Mouse (Mus musculus) right cerebral cortex, postnatal 4 days (tissue): ENCODE data around the gene Rbm42.

Experiments used
- DNase-seq: peaks from one replicate; pipeline ENCODE4 v3.0.0-alpha.2; 2022

Gene Rbm42

GRCm38 (mm10) chr7:30649591-30650540, at the start of gene Rbm42:
TSS of gene Rbm42 (minus strand) at chr7:30650317.
- DNase-seq = peak; percentile 95

GRCm38 (mm10) chr7:30698589-30698988, 48.5 kb upstream of the Rbm42 start, which contains the start of gene 2200002J24Rik:
TSS of gene 2200002J24Rik (plus strand) at chr7:30698926.
- no peak for DNase-seq

- DNase-seq = no peak
Observed at GRCm38 (mm10) chr7:30698101-30698500, 48.0 kb upstream of the Rbm42 start.

GRCm38 (mm10) chr7:30688325-30688724, 38.2 kb upstream of the Rbm42 start:
- no peak for DNase-seq

GRCm38 (mm10) chr7:30683425-30683824, 33.3 kb upstream of the Rbm42 start:
- DNase-seq = no peak

GRCm38 (mm10) chr7:30681897-30682296, 31.8 kb upstream of the Rbm42 start:
- DNase-seq = no peak

- DNase-seq = peak; percentile 38
Observed at GRCm38 (mm10) chr7:30678263-30678975, 28.3 kb upstream of the Rbm42 start.

GRCm38 (mm10) chr7:30671480-30671879, 21.4 kb upstream of the Rbm42 start, which contains the start of gene Pmis2:
TSS of gene Pmis2 (minus strand) at chr7:30671605.
- no peak for DNase-seq

GRCm38 (mm10) chr7:30669229-30669628, 19.1 kb upstream of the Rbm42 start:
- no peak for DNase-seq

- DNase-seq = peak; percentile 25
Observed at GRCm38 (mm10) chr7:30665321-30665720, 15.2 kb upstream of the Rbm42 start.

- peak; percentile 91 for DNase-seq
Observed at GRCm38 (mm10) chr7:30664529-30665200, 14.5 kb upstream of the Rbm42 start, which contains the start of gene Haus5. TSS of gene Haus5 (minus strand) at chr7:30664994.

- DNase-seq = no peak
Observed at GRCm38 (mm10) chr7:30639083-30639482, 11.0 kb downstream of the Rbm42 start.

- DNase-seq = no peak
Observed at GRCm38 (mm10) chr7:30636395-30636794, 13.7 kb downstream of the Rbm42 start.

- DNase-seq = no peak
Observed at GRCm38 (mm10) chr7:30635752-30636151, 14.4 kb downstream of the Rbm42 start, which contains the start of gene Etv2. TSS of gene Etv2 (minus strand) at chr7:30635852.

- peak; percentile 64 for DNase-seq
Observed at GRCm38 (mm10) chr7:30634621-30635020, 15.5 kb downstream of the Rbm42 start.

GRCm38 (mm10) chr7:30633762-30634412, 16.2 kb downstream of the Rbm42 start:
- no peak for DNase-seq

GRCm38 (mm10) chr7:30629013-30629412, 21.1 kb downstream of the Rbm42 start:
- DNase-seq = no peak

GRCm38 (mm10) chr7:30626647-30627046, 23.5 kb downstream of the Rbm42 start:
- no peak for DNase-seq

GRCm38 (mm10) chr7:30625530-30626384, 24.4 kb downstream of the Rbm42 start, which contains the start of gene Cox6b1:
TSS of gene Cox6b1 (minus strand) at chr7:30626151.
- peak; percentile 86 for DNase-seq

GRCm38 (mm10) chr7:30619202-30619601, 30.9 kb downstream of the Rbm42 start:
- DNase-seq = no peak

GRCm38 (mm10) chr7:30618658-30619057, 31.5 kb downstream of the Rbm42 start:
- DNase-seq = no peak
